Mouse (Mus musculus): Measurements from ENCODE around the gene Shc1.

Gene Shc1

DNA sequence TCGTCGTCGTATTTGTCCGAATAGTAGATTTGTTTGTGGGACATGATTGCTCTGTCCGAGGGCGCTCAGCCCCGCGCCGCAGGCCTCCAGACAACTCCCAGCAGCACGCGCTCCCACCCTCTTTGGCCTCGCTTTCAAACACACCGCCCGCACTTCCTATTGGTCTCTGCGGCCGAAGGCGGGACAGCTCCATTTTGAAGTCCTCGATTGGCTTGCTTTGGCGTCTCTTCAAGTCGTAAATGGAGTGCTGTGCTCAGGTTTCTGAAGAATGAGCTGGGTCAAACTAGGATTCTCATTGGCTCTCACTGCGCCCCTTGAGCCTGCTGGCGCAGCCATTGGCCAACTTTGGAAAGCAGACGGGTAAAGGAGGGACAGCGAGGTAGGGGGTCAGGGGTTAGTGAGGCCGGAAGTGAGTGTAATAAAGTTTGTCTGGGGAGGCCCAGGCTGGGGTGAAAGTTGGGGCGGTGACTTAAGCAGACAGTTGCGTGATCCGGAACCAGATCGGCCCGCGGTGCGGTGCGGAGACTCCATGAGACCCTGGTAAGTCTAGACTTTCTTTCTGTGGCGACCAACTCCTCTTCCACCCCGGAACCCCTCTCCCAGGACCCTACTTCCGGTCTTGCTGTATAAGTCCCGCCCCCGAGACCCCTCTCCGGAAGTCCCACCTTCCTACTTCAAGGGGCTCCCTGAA, at the start of gene Shc1, which contains the start of gene Cks1b:
Gene Shc1 (plus strand): TSS at position 274 of the 691 bp plus-strand sequence.
Gene Cks1b (minus strand): TSS at position 214 of the 691 bp plus-strand sequence.
- under 1% methylated on average over 39 of the region's 39 CpGs for WGBS

DNA sequence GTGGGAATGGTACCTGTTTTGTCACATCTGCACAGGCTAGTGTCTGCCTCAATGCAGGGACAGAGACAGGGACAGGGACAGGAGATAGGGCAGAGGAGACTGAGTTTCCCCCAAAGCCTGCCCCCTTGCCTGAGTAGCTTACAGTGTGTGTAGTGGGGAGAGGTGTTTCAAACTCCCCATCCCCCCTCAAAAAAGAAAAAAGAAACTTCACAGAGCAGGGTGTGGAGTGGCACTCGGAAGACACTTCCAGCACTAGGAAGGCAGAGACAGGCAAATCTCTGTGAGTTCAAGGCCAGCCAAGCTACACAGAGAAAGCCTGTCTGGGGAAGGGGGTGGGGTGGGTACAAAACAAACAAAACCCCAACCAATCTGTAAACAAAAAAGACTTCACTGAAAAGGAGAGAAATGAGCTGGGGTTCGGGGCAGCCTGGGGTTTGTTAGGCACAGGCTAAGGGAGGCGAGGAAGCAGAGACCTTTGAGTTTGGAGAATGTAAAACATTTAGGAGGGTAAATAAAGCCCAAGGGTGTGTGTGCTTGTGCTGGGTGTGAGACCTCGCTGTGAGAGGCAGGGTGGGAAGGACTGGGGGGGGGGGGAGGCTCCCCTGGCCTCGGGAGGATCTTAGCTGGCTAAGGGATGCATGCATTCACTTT, 44.5 kb upstream of the Shc1 start:
- WGBS = 64% methylated on average over 5 of the region's 5 CpGs

DNA sequence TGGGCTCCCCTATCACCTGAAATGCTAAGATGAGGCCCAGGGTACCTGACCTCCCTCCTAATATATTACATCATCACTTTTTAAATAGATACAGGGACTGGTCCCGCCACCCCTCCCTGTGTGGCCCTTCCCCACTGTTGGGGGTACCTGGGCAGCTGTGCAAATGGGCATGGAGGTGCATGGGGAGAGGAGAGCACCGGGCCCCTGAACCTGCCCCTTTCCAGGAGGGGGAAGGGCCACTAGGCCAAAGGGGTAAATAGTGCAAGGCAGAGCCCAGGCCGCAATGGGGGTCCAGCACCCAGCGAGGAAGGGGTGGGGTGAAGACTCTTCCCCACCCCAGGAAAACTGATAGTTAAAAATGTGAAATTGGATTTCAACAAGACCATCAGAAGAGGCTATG, 40.4 kb upstream of the Shc1 start:
- 72% methylated on average over 4 of the region's 4 CpGs for WGBS

DNA sequence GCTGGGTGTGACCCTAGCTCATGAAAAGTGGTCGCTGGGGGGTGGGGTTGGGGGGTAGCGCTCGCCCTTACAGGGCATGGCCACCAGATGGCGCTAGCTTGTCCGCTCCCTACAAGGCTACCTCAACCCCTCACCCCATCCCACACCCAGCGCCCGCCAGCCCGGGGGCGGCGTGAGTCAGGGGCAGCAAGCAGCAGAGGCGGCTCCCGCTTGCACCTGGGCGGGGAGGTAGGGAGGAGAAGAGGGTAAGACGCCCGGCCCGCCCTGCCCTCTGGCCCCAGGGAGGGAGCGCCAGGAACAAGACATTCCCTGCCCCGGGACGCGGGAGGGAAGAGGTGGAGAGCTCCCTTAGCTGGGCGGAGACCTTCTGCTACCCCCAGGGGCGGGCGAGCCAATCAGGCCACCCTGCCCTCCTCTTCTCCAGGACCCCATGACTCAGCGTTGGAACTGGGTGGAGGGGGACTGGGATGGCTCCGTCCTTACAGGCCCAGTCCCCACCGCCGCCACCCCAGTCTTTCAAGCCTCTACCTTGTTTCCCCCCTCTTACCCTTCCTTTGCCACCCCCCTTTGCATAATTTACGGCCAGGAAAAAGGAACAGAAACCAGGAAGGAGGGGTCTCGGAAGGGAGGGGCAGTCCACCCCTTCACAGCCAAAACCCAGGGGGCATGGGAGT, 39.7 kb upstream of the Shc1 start:
- WGBS = 3% methylated on average over 29 of the region's 29 CpGs

DNA sequence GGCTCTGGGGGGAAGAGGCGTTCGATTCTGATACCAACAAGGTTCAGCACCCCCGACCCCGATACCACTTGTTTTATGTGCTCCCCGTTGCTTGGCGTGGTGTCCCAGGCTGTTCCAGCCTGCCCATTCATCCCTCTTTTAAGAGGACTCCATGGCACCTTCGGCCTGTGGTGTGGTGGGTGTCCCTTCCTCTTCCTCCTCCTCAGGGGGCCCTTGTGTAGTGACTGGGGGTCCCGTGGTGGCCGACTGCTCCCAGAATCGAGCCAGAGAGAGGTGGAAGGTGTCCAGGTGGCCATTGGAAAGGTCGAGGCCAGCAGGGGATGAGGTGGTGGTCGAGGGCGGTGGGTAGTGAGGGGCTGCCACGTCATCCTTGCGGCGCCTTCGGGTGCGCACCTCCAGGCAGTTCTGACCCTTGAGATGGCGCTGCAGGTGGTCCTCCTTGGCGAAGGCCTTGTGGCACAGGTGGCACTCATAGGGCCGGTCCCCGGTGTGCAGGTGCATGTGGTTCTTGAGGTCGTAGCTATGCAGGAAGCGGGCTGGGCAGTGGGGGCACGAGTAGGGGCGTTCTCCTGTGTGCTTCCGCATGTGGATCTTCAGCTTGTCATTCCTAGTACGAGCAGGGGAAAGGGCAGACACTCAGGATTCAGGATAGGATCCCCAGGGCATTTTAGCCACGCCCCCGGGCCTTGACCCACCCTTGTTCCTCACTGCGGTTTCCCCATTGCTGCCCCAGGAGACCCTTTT, 38.7 kb upstream of the Shc1 start:
- 88% methylated on average over 31 of the region's 31 CpGs for WGBS

DNA sequence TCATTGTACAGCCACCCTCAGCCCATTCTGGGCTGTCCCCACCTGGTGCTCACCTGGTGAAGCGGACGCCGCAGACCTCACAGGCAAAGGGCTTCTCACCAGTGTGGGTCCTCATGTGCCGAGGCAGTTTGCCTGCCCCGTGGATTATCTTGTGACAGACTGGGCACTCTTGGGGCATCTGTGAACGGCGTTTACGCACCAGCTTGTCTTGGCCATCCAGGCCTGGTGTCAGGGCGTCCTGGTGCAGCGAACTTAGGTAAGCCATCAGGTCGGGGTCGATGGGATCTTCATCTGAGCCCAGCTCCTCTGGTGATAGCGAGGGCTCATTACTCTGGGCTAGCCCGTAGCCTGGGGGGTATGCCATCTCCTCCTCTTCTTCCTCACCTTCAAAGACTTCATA, 38.0 kb upstream of the Shc1 start:
- 97% methylated on average over 14 of the region's 14 CpGs for WGBS

DNA sequence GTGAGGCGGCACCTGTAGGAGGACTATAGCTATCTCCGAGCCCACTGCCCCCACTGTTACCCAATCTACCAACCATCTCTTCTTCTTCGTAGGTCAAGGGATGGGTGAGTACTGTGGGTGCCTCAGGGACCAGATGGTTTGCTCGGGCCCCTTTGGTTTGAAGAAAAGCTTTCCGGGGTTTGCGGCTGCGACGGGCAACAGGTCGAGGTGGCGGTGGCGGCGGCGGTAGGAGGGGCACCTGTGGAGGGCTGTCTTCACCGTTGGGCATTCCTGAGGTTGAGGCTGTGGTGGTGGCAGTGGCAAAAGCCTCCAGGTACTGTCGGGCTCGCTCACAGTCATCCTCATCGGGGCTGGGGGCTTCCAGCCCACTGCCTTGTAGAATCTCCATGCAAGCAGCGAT, 37.5 kb upstream of the Shc1 start:
- WGBS = 95% methylated on average over 18 of the region's 18 CpGs

DNA sequence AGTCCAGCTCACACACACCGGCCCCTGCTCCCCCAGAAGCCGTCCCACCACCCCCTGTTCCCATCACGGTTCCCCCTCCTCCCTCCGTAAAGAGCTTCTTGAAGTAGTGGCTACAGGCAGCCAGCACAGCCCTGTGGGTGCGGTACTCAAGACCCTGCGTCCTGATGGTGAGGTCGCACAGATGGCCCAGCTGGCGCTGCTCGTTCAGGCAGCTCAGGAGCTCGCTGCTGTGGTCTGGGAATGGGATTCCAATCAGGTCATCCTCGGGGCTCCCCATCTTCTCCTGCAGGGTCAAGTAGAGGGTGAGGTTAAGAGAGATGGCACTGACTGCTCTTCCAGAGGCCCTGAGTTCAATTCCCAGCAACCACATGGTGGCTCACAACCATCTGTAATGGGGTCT, 37.0 kb upstream of the Shc1 start:
- 91% methylated on average over 11 of the region's 11 CpGs for WGBS

DNA sequence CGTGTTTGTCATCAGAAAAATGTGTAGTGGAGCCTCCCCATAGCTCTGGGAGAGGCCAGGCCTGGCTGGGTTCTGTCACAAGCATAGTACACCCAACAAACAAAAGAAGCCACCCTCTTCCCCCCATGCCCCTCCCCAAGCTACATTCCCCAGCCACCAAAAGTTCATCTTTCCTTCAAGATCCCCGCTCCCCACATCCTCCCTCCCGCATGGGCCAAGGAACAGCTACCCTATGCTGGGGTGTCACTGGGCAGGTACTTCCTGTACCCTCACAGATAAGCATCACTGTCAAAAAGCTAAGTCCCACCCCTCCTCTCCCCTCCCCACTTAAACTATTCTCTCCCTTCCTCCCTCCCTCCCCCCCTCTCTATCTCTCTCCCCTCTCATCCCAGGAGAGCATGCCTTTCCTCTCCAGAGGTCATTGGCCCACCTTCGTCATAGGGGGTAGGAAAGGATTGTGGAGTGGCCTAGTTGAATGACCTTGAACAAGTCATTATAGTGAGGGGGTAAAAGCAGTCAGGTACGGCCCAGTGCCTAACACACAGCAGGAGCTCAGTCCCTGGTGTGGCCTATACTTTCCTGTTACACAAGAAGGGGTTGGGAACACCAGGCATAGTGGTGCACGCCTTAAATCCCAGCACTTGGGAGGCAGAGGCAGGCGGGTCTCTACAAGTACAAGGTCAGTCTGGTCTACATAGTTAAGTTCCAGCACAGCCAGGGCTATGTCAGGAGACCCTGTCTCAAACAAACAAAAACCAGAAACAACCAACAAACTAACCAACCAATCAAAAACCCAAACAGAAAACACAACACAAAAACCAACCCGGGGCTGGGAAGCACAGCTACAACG, 36.0 kb upstream of the Shc1 start:
- WGBS = 91% methylated on average over 9 of the region's 9 CpGs

DNA sequence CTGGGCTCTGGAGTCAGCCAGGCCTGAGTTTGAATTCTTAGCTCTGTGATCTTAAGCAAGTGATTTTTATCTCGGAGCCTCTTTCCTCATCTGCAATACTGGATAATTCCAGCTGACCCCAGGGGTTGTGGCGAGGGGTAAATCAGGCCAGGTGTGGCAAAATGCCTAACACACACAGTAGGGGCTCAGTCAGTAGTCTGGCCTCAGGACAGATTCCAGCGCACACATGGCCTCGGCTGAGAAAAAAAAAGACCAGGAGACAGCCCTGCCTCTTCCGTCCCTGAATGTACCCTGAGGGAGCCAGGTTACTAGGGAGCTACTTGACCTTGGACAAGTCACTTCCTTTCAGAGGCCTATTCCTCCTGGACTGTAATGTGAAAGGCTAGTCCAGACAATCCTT, 35.3 kb upstream of the Shc1 start:
- WGBS = 84% methylated on average over 5 of the region's 5 CpGs

DNA sequence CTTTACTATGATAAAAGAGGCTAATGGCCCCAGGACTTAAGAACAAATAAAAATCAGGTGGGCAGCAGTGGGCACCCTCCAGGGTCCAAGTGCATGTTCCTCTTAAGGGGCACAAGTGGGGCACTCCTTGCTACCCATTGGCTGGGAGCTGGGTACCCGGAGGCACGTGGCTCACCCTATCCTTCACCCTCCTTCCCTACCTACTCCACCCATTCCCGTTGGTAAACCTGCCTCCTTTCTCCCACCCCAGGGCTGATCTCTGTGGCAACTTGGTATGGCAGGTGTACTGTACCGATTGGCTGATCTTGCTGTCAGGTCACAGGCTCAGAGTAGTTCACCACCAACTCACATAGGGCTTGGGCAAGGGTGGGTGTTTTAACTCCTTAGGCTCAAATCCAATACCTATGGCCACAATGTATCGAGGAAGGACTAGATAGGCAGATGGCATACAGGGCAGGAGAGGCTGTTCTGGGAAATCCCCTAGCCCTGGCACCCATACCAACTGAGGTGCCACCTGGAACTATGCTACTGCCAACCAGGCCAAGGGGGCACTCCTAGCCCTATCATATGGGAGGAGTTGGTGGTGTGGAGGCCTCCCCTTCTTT, 34.5 kb upstream of the Shc1 start:
- WGBS = 91% methylated on average over 5 of the region's 5 CpGs

DNA sequence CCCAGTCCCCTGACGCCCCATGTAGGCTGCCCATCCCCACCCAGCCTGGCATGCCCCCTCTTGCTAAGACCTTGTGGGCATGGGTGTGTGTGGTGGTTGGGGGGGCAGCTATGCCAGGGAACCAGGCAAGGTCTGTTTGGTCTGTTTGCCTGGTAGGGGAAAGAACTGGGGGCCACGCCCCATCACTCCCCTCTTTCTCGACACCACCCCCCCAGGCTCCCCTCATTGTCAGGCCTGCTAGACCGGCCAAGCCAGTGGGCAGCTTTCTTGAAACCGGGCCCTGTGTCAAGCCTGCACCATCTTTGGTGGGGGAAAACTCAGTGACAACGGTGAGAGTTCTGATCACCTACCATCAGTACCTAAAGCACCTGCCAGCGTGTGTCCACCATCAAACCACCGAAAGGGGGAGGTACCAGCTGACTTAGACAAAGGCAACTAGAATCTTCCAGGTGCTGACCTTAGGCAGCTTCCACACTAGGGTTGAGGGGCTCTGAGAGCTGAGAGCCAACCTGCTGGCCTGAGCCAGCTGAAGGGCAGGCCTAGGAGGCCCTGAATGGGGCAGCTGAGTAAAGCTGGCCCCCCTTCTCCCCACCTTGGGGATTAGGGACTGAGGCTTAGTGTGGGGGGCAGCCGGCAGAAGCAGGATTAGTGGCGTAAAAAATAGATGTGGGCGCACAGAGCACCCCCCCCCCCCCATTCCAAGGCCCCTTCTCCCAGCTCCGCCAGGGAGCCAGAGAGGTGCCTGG, 33.7 kb upstream of the Shc1 start:
- WGBS = 83% methylated on average over 12 of the region's 12 CpGs

DNA sequence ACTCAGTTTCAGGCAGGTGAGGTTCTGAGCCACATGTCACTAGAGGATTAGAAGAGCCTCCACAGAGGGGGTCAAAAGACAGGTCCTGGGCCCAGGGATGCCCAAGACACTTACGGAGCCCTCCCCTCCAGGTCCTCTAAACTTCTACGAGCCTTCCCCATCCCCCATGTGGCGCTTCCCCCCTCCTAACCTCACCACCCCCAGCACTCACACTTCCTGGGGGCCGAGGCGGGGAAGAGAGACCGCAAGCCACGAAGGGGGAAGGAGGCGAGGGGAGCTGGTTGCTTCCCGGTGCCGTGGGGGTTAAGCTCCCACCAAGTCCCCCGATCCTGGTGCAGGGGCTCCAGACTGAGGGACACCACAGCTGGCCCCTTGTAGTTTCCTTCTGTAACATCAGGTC, 32.8 kb upstream of the Shc1 start:
- WGBS = 72% methylated on average over 11 of the region's 11 CpGs

DNA sequence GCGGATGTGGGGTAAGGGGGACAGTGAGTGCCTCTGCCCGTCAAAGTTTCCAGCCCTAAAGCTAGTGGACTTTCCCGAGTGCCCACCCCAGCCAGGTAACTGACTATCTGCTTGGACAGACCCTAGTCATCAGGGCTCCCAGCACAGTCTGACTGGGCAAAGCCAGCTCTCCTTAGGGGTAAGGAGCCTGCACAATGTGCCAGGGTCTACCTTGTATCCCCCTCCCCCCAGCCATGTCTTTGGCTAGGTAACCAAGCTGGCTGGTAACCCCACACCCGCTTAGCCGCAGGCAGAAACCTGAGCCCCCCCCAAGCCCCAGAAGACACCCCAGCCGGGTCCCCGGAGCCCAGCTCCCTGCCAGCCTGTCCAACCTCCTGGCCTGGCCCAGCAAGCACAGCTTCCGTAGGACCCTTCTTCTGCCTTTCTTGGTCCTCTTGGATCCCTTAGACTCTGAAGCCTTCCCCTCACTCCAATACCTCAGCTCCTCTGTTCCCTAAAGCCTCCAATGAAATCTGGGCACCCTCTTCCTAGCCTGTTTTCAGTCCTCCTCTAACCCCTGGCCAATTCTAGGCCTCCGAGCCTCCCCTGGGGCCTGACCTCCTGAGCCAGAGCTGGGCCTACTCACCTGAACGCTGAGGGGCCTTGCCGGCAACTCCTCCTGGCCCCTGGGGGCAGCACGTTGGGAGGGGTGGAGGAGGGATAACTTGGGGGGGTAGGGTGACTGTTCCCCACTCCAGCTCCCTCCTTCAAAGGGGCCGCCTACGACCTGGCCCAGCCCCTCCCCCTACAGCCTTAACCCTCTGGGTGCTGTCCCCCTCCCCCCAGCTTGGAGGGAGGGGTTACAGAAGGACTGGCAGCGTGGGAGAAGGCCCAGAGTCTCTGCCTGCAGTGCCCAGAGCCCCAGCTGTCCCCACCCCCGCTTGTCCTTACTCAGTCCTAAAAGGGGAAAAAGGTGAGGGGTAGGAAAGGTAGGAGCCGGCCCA, 31.5 kb upstream of the Shc1 start:
- 71% methylated on average over 17 of the region's 17 CpGs for WGBS

DNA sequence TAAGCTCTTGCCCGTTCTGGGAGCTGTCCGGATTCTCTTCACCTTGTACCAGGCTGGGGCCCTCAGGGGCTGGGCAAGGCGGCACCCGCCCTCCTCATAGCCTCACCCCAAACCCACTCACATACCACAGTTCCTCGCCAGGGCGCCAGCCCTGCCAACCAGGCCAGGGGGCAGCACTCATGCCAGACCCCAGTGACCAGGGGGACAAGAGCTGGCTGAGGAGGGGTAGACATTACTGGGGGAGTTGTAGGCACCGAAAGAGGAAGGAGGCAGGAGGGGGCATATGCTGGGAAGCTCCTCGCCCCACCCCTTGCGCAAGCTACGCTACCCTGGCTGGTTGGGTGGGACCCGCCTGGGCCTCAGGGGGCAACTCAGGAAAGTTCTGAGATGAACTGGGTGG, 30.6 kb upstream of the Shc1 start:
- 84% methylated on average over 11 of the region's 11 CpGs for WGBS

DNA sequence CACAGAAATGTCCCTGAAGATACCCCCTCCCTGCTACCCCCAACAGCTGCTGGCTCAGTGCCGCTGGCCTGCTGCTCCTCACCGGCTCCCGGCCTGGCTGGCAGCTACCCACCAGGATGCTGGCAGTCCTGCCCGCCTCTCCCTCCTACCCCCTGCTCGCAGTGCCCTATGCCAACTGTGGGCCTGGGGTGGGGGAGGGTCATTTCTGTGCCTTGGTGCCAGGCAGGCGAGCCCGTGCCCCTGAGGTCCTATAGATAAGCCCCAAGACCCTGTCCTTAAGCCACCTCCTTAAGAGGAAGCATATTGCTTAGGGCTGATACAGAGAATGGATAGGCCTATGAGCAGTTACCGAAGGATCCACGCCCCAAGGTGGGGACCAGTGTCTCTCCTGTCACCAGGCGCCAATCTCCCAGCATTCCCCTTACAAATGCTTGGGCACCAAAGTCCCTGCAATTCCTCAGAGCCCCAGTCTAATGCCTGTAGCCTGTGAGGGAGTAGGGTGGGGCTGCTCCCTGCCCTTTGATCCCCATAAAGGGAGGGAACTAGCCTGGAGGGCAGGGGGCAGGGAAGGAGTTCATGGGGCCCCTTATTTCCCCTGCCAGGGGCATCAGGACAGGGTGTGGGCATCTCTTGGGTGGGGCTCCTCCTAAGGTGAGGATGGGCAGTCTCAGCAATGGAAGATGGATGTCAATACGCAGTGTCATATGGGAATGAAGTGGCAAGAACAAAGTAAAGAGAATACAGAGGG, 29.9 kb upstream of the Shc1 start:
- 65% methylated on average over 11 of the region's 11 CpGs for WGBS

DNA sequence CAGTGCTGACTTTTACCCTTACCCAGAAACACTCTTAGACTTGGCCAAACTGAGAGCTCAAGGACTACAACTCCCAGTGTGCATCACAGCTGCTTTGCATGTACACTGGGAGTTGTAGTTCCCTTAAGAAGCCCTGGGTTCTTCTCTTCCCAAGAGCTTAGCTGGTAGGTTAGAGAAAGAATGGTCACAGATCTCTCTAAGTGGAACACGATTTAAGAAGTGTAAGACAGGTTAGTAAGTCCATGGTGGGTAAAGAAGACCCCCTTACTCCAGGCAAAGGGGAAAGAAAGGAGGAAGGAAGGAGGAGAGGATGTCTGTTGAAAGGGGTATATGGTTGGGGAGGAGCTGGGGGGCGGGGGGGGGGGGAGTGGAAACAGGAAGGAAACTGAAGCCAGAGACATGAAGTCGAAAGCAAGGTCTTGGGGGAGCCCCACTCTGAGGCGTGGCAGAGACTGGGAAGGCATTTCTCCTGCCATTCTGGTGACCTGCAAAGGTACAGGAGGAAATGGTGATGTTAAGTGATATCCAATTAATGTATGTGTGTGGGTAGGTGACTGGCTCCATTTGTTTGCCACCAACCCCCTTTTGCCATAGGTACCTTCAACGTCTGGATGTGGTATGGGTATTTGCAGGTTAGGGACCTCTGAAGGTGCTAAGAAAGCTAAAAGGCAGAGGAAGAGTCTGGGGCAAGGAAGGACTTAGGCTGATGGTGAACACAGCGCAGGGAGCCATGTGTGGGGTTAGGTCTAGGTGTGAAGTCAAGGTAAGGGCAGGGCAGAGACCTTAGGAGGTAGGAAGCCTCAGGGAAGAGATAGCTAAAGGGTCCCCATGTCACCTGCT, 29.1 kb upstream of the Shc1 start:
- WGBS = 62% methylated on average over 6 of the region's 6 CpGs

Measured in cerebral cortex, adult 2 months (tissue).